Mouse (Mus musculus): ENCODE data around the gene Ube2q2. TPM values are rescaled to one million over a fixed set of nuclear protein-coding genes. Genes with fewer than 3 reads are reported as not detected.
"Not testable (repeated sequence)": the region's sequence is repeated elsewhere in the genome, so short reads cannot be mapped to it uniquely, and the experiment has no call there.

Gene Ube2q2
- polyA plus RNA-seq, 1 experiment: 56.9 TPM

DNA sequence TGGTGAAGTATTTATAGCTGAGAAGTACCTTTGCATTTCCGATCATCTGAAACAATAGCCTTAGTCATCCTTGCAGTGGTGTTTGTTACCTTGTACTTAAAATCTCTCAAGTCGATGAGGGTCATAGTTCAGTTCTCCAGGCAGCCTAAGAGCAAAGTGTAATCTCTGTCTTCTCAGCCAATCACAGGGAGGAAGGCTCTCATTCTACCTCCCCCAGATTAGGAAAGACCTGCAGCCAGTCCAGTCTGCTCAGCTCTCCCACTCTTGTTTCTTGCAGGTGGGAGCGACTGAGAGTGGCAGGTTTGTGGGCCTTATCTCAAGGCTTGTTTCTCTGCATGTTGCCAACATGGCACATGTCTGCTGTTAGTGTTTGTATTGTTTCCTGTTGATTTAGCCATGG, 66.4 kb downstream of the Ube2q2 start:
- TF ChIP-seq CTCF (IDR thresholded peaks at IDR 0.05; ENCODE audit: low read depth, low read length) (no peak), POLR2A (IDR thresholded peaks at IDR 0.05; ENCODE audit: borderline replicate concordance, low read depth, low read length) (no peak)
- Histone ChIP-seq H3K4me1 (ENCODE audit: control insufficient read depth, insufficient read depth, low read length) (peaks cover 36% of the 10 kb centered on the region), H3K27ac (ENCODE audit: insufficient read depth, low read depth, low read length) (no peak overlapping the region), H3K4me3 (ENCODE audit: insufficient read depth, low read length) (no peak overlapping the region)

DNA sequence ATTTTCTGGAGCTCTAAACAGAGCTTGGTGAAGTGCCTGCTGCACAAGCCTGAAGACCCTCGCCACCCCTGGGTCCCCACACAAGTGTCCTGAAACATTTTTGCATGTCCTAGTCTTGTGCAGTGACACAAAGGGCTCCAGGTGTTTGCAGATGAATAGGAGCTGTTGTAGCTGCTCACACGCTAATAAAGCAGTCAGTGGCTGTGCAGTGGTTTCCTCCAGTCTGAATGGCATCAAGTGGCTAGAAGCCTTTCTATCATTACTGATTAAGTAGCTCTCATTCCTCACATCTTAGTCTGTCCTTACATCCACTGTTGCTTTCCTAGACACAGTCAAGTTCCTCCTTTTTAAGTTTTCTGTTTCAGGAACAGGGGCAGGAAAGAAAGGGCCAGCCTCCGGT, 67.0 kb downstream of the Ube2q2 start:
- H3K4me1 ChIP-seq (ENCODE audit: control insufficient read depth, insufficient read depth, low read length): peaks cover 33% of the 10 kb centered on the region
- H3K4me3 ChIP-seq (ENCODE audit: insufficient read depth, low read length): no peak overlapping the region
- TF ChIP-seq CTCF (IDR thresholded peaks at IDR 0.05; ENCODE audit: low read depth, low read length): no peak
- peak overlapping the region; percentile 38 for H3K27ac ChIP-seq (ENCODE audit: insufficient read depth, low read depth, low read length)

DNA sequence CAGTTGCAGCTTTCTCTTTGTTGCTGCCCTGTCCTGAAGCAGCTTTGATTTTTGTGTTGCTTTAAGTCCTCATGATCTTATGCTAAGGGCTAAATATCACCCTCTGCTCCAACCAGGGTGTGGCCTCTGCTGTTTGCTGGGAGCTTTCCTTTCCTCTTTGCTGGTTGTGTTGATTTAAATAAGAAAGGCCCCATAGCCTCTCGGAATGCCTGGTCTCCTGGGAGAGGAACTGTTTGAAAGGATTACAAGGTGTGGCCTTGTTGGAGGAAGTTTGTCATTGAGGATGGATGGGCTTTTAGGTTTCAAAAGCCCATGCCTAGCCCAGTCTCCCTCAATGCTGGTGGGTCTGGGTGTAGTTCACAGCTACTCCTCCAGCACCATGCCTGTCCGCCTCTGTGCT, 67.4 kb downstream of the Ube2q2 start:
- no peak for TF ChIP-seq CTCF (IDR thresholded peaks at IDR 0.05; ENCODE audit: low read depth, low read length)
- no peak for TF ChIP-seq POLR2A (IDR thresholded peaks at IDR 0.05; ENCODE audit: borderline replicate concordance, low read depth, low read length)
- Histone ChIP-seq H3K4me1 (ENCODE audit: control insufficient read depth, insufficient read depth, low read length) (peaks cover 30% of the 10 kb centered on the region), H3K27ac (ENCODE audit: insufficient read depth, low read depth, low read length) (peak overlapping the region; percentile 38)

DNA sequence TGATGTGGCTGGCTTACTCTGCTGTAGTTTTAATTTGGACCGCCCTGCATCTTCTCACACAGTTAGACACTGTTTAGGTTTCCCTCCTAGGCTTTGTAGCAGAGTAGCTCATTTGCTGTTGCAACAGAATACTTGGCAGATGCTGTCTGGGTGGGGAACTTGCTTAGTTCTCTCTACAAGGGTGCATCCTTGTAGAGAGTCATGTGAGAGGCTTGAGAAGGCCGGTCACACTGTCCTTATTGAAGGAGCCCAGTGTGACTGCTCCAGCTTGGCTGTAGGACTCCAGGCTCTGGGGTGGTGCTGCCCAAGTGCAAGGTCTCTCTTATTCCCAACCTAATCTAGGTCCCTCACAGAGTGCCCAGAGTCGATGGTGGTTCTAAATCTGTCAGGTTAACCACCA, 68.7 kb downstream of the Ube2q2 start:
- no peak overlapping the region for H3K4me3 ChIP-seq (ENCODE audit: insufficient read depth, low read length)
- no peak for TF ChIP-seq POLR2A (IDR thresholded peaks at IDR 0.05; ENCODE audit: borderline replicate concordance, low read depth, low read length)
- TF ChIP-seq CTCF (IDR thresholded peaks at IDR 0.05; ENCODE audit: low read depth, low read length): no peak
- H3K4me1 ChIP-seq (ENCODE audit: control insufficient read depth, insufficient read depth, low read length): peaks cover 30% of the 10 kb centered on the region
- peak overlapping the region; percentile 84 for H3K27ac ChIP-seq (ENCODE audit: insufficient read depth, low read depth, low read length)

More for the DNA sequence above, 67.4 kb downstream of the Ube2q2 start:
- no peak overlapping the region for H3K4me3 ChIP-seq (ENCODE audit: insufficient read depth, low read length)

DNA sequence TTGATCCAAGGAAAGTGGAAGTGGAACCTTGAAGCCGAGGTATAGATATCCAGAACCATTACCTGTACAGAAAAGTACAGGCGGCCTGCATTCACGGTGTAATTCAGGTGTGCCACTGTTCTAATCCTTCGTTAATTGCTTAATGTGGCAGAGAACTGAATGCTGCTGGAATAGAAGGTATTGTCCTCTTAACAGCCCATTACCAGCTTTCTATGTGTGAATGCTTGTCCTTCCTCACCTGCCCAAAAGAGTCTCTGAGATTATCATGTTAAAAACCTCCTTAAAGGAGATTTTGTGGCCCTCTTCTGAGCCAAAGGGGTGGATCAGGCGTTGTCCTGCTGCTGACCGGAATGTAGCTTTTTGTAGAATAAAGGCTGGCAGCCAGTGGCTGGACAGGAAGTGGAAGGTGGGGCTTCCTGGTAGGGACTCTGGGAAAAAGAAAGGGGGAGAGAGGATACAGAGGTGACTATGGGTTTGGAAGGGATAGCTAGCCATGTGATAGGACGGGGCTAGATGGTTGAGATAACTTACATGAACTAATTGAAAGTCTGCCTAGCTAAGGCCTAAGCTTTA, 76.6 kb downstream of the Ube2q2 start:
- no peaks in the 10 kb centered on the region for H3K4me1 ChIP-seq (ENCODE audit: control insufficient read depth, insufficient read depth, low read length)
- H3K27ac ChIP-seq (ENCODE audit: insufficient read depth, low read depth, low read length): no peak overlapping the region
- TF ChIP-seq POLR2A (IDR thresholded peaks at IDR 0.05; ENCODE audit: borderline replicate concordance, low read depth, low read length) (no peak), CTCF (IDR thresholded peaks at IDR 0.05; ENCODE audit: low read depth, low read length) (no peak)
- H3K4me3 ChIP-seq (ENCODE audit: insufficient read depth, low read length): no peak overlapping the region

DNA sequence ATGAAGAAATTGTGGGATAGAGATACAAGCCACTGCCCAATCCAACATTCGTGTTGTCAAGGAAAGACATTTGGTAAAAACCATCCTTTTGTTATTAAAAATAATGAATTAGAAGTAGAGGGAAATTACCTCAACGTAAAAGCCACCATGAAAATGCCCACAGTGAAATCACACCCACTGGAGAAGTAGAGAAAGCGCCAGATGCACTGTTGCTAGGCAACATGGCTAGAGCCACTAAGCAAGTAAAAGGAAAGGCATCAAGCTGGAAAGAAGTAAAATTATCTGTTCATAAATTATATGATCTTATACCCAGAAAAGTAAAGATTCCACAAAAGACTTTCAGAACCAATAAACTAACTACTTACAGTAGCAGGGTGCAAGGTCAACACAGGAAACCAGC, 77.6 kb downstream of the Ube2q2 start:
- Histone ChIP-seq H3K4me1 (ENCODE audit: control insufficient read depth, insufficient read depth, low read length) (no peaks in the 10 kb centered on the region), H3K4me3 (ENCODE audit: insufficient read depth, low read length) (no peak overlapping the region), H3K27ac (ENCODE audit: insufficient read depth, low read depth, low read length) (no peak overlapping the region)
- TF ChIP-seq POLR2A (IDR thresholded peaks at IDR 0.05; ENCODE audit: borderline replicate concordance, low read depth, low read length) (no peak), CTCF (IDR thresholded peaks at IDR 0.05; ENCODE audit: low read depth, low read length) (no peak)

DNA sequence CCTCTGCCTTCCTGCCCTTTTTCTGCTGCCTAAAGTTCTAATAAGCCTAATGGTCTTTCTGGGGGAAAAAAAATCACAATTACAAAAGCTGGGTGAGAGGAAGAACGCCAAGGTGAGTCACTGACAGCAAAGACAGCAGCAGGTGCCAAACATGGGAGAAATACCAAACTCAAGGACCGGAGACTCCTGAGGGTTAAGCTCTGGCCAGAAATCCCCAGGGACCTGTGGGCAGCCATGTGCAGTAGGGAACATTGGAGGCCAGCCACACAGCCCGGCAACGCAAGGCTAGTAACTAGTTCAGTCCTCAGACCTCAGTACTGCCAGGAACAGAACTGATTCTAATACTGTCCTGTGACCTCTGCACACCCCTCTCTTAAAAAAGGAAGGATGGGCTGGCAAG, 79.5 kb downstream of the Ube2q2 start:
- H3K4me3 ChIP-seq (ENCODE audit: insufficient read depth, low read length): no peak overlapping the region
- H3K4me1 ChIP-seq (ENCODE audit: control insufficient read depth, insufficient read depth, low read length): no peaks in the 10 kb centered on the region
- no peak for TF ChIP-seq CTCF (IDR thresholded peaks at IDR 0.05; ENCODE audit: low read depth, low read length)
- no peak for TF ChIP-seq POLR2A (IDR thresholded peaks at IDR 0.05; ENCODE audit: borderline replicate concordance, low read depth, low read length)
- no peak overlapping the region for H3K27ac ChIP-seq (ENCODE audit: insufficient read depth, low read depth, low read length)

DNA sequence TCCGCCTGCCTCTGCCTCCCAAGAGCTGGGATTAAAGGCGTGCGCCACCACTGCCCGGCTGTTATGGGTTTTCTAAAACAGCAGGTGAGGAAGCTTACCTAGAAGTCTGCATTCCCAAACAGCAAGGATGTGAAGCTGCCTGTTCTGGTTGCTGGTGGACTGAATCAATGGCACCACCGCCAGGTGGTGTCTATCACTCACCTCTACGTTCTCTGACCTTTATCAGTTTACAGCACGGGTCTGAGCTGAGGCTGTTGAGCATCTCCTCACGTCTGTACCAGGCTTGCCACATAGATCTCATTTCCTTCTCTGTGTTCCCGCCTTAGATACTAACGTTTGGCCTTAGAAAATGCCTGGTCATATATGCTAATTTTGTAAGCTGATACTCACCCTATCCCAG, 80.4 kb downstream of the Ube2q2 start:
- H3K4me3 ChIP-seq (ENCODE audit: insufficient read depth, low read length): no peak overlapping the region
- TF ChIP-seq CTCF (IDR thresholded peaks at IDR 0.05; ENCODE audit: low read depth, low read length): no peak
- TF ChIP-seq POLR2A (IDR thresholded peaks at IDR 0.05; ENCODE audit: borderline replicate concordance, low read depth, low read length): no peak
- H3K27ac ChIP-seq (ENCODE audit: insufficient read depth, low read depth, low read length): no peak overlapping the region
- no peaks in the 10 kb centered on the region for H3K4me1 ChIP-seq (ENCODE audit: control insufficient read depth, insufficient read depth, low read length)

DNA sequence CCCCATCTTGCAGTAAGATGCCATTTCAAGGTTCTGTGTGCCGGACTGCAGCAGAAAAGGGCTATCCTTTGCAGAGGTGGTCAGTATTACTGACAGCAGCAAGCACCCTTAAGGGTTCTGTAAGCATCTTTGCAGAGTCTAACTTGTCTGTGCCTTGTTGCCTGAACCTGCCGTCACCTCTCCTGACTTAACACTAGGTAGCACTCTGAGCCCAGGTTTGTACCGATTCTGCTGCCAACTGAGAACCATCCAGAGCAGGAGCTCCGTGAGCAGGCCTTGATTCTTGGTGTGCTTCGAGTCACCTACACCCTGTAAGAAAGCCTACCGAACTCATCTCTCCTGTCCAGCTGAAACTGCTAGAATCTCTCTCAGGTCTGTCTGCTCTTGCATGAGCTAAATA, 82.9 kb downstream of the Ube2q2 start:
- TF ChIP-seq POLR2A (IDR thresholded peaks at IDR 0.05; ENCODE audit: borderline replicate concordance, low read depth, low read length): no peak
- no peak for TF ChIP-seq CTCF (IDR thresholded peaks at IDR 0.05; ENCODE audit: low read depth, low read length)

DNA sequence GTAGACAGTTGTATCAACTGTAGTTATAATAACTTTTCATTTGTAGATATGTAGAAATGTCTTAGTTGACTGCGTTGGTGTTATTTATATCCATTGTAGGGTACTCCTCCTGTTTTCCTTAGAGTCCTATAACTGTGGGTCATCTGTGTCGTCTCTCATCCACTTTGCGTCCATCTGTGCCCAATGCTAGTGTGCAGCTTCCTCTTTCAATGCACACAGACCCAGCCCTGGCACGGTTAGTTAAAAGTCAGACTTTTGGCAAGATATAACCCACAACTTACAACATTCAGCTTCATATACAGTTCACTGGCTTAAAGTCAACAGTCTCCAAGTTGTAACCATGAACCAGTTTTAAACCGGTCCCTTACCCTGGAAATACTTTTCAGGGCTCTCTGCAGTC, 83.5 kb downstream of the Ube2q2 start:
- no peaks in the 10 kb centered on the region for H3K4me1 ChIP-seq (ENCODE audit: control insufficient read depth, insufficient read depth, low read length)
- H3K4me3 ChIP-seq (ENCODE audit: insufficient read depth, low read length): no peak overlapping the region
- TF ChIP-seq CTCF (IDR thresholded peaks at IDR 0.05; ENCODE audit: low read depth, low read length): no peak
- TF ChIP-seq POLR2A (IDR thresholded peaks at IDR 0.05; ENCODE audit: borderline replicate concordance, low read depth, low read length): no peak
- no peak overlapping the region for H3K27ac ChIP-seq (ENCODE audit: insufficient read depth, low read depth, low read length)

More for the DNA sequence above, 82.9 kb downstream of the Ube2q2 start:
- no peak overlapping the region for H3K27ac ChIP-seq (ENCODE audit: insufficient read depth, low read depth, low read length)
- H3K4me3 ChIP-seq (ENCODE audit: insufficient read depth, low read length): no peak overlapping the region
- H3K4me1 ChIP-seq (ENCODE audit: control insufficient read depth, insufficient read depth, low read length): no peaks in the 10 kb centered on the region

DNA sequence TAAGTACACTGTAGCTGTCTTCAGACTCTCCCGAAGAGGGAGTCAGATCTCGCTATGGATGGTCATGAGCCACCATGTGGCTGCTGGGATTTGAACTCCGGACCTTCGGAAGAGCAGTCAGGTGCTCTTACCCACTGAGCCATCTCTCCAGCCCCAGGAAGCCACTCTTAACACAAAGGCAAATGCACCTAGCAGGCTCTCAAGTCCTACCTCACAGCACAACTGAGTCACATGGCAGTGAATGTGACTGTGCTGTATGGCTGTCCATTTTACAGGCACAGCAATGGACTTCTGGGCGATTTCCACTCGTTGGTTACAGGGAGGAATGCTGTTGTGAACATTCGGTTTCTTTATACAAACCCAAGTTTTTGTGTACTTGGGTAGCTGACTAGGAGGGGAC, 83.9 kb downstream of the Ube2q2 start:
- no peak for TF ChIP-seq CTCF (IDR thresholded peaks at IDR 0.05; ENCODE audit: low read depth, low read length)
- no peak for TF ChIP-seq POLR2A (IDR thresholded peaks at IDR 0.05; ENCODE audit: borderline replicate concordance, low read depth, low read length)
- Histone ChIP-seq H3K4me1 (ENCODE audit: control insufficient read depth, insufficient read depth, low read length) (no peaks in the 10 kb centered on the region), H3K4me3 (ENCODE audit: insufficient read depth, low read length) (no peak overlapping the region), H3K27ac (ENCODE audit: insufficient read depth, low read depth, low read length) (no peak overlapping the region)

DNA sequence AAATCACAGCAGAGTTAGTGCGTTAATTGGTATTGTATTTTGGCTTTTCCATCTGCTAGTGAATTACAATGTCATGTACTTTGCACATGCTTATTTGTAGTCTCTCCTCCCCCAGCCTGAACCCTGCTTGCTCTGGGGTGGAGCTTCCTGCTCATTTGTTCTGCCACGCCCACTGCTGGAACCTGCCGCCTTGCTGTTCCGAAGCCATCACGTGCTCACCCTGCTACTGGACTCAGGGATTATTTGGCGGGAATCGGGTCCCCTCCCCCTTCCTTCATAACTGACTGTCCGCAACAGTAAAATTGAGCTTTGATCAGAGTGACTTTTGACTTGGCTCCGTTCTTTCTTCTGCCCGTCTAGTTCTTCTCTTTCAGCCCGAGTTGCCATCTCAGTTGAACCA, 84.4 kb downstream of the Ube2q2 start:
- not testable (repeated sequence) for H3K4me1 ChIP-seq (ENCODE audit: control insufficient read depth, insufficient read depth, low read length); H3K27ac ChIP-seq (ENCODE audit: insufficient read depth, low read depth, low read length); H3K4me3 ChIP-seq (ENCODE audit: insufficient read depth, low read length)
